Mouse (Mus musculus) stomach, embryonic 14.5 days (tissue): ENCODE results near the gene Nxn. TPM values are rescaled to one million over a fixed set of nuclear protein-coding genes. Genes with fewer than 3 reads are reported as not detected.

Experiments used
- polyA plus RNA-seq: library from polyadenylated mRNA; unstranded; fragments of >200 nt; fragmentation: Nextera tagmentation; extraction: Ambion mirVana; gene quantifications from 2 replicates; pipeline ENCODE4 v1.2.1, GENCODE M21; 2014

Nxn gene
- polyA plus RNA-seq, 1 experiment from 2014 or later: 50.4 TPM

Other genes starting within 250 kb of the Nxn start
- 39.2 and 41.7 TPM in 2 replicates for gene Vps53, start 219.5 kb downstream of the Nxn start, polyA plus RNA-seq
- 73.3 and 80.6 TPM in 2 replicates for gene Fam57a, start 219.5 kb downstream of the Nxn start, polyA plus RNA-seq
- 0.49 and 1.3 TPM in 2 replicates for gene Dbil5, start 181.5 kb downstream of the Nxn start, polyA plus RNA-seq
- 29.1 and 31.8 TPM in 2 replicates for gene Gemin4, start 181.5 kb downstream of the Nxn start, polyA plus RNA-seq
- 24.4 and 26.3 TPM in 2 replicates for gene Mrm3, start 155.4 kb downstream of the Nxn start, polyA plus RNA-seq
- 135 and 155 TPM in 2 replicates for gene Glod4, start 155.4 kb downstream of the Nxn start, polyA plus RNA-seq
- gene Timm22, start 7.8 kb upstream of the Nxn start, polyA plus RNA-seq: 115 and 117 TPM in 2 replicates
- gene Abr, start 223.2 kb upstream of the Nxn start, polyA plus RNA-seq: 42.7 and 49.0 TPM in 2 replicates